Mouse (Mus musculus) embryonic facial prominence, embryonic 10.5 days (tissue): ENCODE data around the gene Aldh6a1. TPM values are rescaled to one million over a fixed set of nuclear protein-coding genes. Genes with fewer than 3 reads are reported as not detected.

Experiments used
- DNase-seq: peaks from one replicate; pipeline ENCODE4 v3.0.0-alpha.2; 2017; ENCODE audit warnings: low spot score
- H3K27ac ChIP-seq: fragments of 300-500 bp; sonication (generic); replicated peaks from 2 replicates; pipeline ENCODE4 v1.5.1; 2016; ENCODE audit warnings: mild to moderate bottlenecking
- H3K27me3 ChIP-seq: fragments of 300-500 bp; sonication (generic); replicated peaks from 2 replicates; pipeline ENCODE4 v1.6.1; 2016; ENCODE audit warnings: low read depth, mild to moderate bottlenecking; ENCODE audit not compliant: poor library complexity, severe bottlenecking
- H3K36me3 ChIP-seq: fragments of 300-500 bp; sonication (generic); replicated peaks from 2 replicates; pipeline ENCODE4 v1.6.1; 2016; ENCODE audit warnings: mild to moderate bottlenecking, moderate library complexity
- H3K4me1 ChIP-seq: fragments of 300-500 bp; sonication (generic); 2 replicates; pipeline ENCODE4 v1.6.1; 2016
- H3K4me3 ChIP-seq: fragments of 300-500 bp; sonication (generic); 2 replicates; pipeline ENCODE4 v1.5.1; 2016; ENCODE audit warnings: mild to moderate bottlenecking, moderate library complexity
- H3K9me3 ChIP-seq: fragments of 300-500 bp; sonication (generic); 2 replicates; pipeline ENCODE4 v1.6.1; 2016; ENCODE audit warnings: mild to moderate bottlenecking
- WGBS: fragments of 180-500 bp; shearing (Covaris S2); methylation state at CpG from one replicate; pipeline ENCODE4 v1.1.7; 2016; 5-methylcytosine and 5-hydroxymethylcytosine counted together
- polyA plus RNA-seq: library from polyadenylated mRNA; unstranded; fragments of >200 nt; fragmentation: Nextera tagmentation; extraction: Ambion mirVana; gene quantifications from 2 replicates; pipeline ENCODE4 v1.2.1, GENCODE M21; 2016

Gene Aldh6a1
- polyA plus RNA-seq, 1 experiment from 2014 or later, result 18.2 TPM

DNA sequence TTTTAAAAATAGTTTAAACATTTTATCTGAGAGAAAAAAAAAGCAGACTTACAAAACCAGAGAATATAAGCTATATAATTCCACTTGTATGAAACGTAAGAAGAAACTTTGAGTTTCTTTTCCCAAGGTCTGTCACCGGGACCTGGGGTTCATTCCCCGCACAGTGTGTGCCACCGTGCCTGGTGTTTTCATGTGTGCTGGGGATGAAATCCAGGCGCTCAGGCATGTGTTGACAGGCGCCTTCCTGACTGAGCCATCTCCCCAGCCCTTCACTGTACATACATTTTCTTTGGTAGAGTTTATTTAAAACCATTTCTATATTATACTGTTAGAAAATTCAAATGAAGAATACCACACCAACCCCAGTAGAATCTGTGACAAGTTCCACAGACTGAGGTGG is 60.5 kb downstream of the Aldh6a1 start:
- no peaks in the 10 kb centered on the region for H3K9me3 ChIP-seq
- H3K27ac ChIP-seq, result no peak overlapping the region
- no peak for DNase-seq
- no peaks in the 10 kb centered on the region for H3K36me3 ChIP-seq
- no peaks in the 10 kb centered on the region for H3K27me3 ChIP-seq
- no peak overlapping the region for H3K4me3 ChIP-seq
- no peaks in the 10 kb centered on the region for H3K4me1 ChIP-seq
- 87% methylated on average over 6 of the region's 6 CpGs for WGBS

DNA sequence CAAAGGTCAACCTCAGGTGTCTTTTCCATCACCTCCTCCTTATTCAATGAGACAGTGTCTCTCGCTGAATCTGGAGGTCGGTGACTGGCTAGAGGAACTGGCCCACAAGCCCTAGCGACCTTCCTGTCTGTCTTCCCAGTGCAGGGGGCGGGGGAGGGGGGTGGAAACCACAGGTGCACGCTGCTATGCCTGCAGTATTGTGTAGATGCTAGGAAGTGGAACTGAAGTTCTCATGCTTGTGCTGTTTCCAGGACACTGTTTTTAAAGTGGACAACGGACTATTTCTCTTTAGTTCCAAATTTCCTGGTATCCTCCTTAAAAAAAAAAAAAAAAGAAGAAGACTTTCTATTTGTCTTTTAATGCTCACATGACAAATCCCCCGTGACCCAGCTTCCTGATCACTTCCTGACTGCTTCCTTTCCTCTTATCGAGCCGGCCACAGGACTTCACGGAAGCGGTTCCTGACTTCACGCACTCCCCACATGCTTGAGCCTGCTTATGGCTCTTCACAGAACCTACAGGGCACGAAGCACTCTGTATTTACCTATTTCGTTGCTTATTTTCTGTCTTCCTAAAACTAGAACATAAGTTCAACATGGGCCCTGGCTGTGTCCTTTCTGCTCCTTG is 61.9 kb downstream of the Aldh6a1 start:
- 72% methylated on average over 14 of the region's 14 CpGs for WGBS
- no peaks in the 10 kb centered on the region for H3K4me1 ChIP-seq
- no peaks in the 10 kb centered on the region for H3K9me3 ChIP-seq
- no peak for DNase-seq
- no peaks in the 10 kb centered on the region for H3K27me3 ChIP-seq
- no peaks in the 10 kb centered on the region for H3K36me3 ChIP-seq
- no peak overlapping the region for H3K4me3 ChIP-seq
- H3K27ac ChIP-seq, result no peak overlapping the region

DNA sequence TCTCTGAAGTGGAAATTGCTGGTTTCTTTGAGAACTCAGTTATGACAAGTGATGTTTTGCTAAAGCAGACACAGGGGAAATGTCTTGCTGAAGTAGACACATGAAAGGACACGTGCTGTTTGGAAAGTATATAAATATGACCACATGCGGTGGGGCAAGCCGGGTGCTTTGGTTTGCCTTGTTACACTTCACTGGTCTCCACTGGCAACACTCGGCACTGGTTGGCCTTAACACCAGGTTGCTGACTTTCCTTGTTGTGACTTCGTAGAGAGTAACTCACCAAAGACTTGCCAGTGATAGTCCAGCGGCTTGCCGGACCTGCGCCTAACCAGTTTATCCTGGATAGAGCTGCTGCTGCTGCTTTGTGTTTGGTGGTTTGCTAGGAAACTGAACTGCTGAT is 62.7 kb downstream of the Aldh6a1 start:
- no peak overlapping the region for H3K27ac ChIP-seq
- H3K4me3 ChIP-seq, result no peak overlapping the region
- H3K36me3 ChIP-seq, result no peaks in the 10 kb centered on the region
- no peaks in the 10 kb centered on the region for H3K9me3 ChIP-seq
- H3K27me3 ChIP-seq, result no peaks in the 10 kb centered on the region
- 86% methylated on average over 8 of the region's 8 CpGs for WGBS
- DNase-seq, result no peak
- H3K4me1 ChIP-seq, result no peaks in the 10 kb centered on the region

DNA sequence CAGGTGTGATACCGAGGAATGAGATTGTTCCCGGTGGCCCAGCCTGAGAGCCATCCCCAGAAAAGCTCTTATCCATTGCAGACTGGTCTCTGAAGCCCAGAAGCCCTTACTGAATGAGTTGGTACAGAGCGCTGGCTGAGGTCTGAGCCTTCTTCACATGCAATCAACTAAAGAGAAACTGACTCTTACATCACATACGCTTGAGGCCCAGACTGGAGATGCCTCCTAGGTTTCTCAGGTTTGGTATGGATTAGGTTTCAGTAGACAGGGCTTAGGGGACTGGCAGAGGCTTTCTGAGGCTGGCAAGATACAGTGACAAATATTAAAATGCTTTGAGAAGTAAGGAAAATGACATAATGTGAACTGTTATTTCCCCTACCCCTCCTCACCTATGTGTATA is 65.4 kb downstream of the Aldh6a1 start:
- DNase-seq, result no peak
- WGBS, result 90% methylated on average over 4 of the region's 4 CpGs
- no peaks in the 10 kb centered on the region for H3K36me3 ChIP-seq
- H3K4me1 ChIP-seq, result no peaks in the 10 kb centered on the region
- H3K27me3 ChIP-seq, result no peaks in the 10 kb centered on the region
- H3K27ac ChIP-seq, result no peak overlapping the region
- H3K4me3 ChIP-seq, result no peak overlapping the region
- no peaks in the 10 kb centered on the region for H3K9me3 ChIP-seq

DNA sequence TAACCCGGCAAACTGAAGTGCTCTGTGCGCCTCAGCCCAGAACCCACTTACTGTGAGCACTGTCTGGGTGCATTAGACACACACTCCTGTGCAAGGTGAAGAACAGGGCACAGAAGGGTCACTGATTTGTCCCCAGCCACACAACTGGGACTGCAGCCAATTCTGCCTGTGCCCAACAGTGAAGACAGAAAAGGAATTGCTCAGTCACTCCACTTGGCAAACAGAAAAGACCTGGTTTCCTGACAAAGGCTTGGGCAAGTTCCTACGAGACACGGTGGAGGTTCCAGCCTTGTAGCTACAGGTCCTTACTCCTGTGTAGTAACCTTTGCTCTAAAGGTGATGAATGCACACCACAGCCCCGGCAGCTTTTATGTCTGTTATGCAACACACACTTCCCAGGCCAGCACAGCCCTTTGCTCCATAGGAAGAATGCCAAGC is 66.1 kb downstream of the Aldh6a1 start:
- DNase-seq, result no peak
- Histone ChIP-seq H3K4me1 (no peaks in the 10 kb centered on the region), H3K9me3 (no peaks in the 10 kb centered on the region), H3K36me3 (no peaks in the 10 kb centered on the region), H3K4me3 (no peak overlapping the region), H3K27me3 (no peaks in the 10 kb centered on the region), H3K27ac (no peak overlapping the region)
- 89% methylated on average over 5 of the region's 5 CpGs for WGBS

DNA sequence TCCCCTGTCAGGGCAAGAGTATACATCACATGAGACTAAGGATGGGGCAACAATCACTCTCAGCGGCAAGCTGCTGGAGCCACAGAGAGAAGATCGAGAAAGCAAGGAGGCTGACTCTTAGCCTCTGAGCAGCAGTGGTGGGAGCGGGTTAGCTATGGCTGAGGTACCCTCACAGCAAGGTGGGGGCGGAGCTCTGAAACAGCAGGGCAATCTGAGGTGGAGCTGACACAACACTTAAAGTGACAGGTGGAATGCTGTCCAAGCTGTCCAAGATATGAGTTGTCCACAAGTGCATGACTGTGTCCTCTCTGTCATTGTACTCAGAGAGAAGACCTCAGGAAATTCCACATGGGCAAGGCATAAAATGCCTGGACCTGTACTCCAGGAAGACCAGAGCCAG is 68.4 kb downstream of the Aldh6a1 start:
- Histone ChIP-seq H3K9me3 (no peaks in the 10 kb centered on the region), H3K4me3 (no peak overlapping the region), H3K27me3 (no peaks in the 10 kb centered on the region), H3K4me1 (no peaks in the 10 kb centered on the region), H3K36me3 (no peaks in the 10 kb centered on the region), H3K27ac (no peak overlapping the region)
- no peak for DNase-seq
- WGBS, result 83% methylated on average over 4 of the region's 4 CpGs

Other genes with a start within 250 kb of the Aldh6a1 start
- 7.3 and 8.2 TPM in 2 replicates for gene Elmsan1, start 232.1 kb downstream of the Aldh6a1 start, polyA plus RNA-seq
- 16.5 and 16.6 TPM in 2 replicates for gene Ptgr2, start 165.8 kb downstream of the Aldh6a1 start, polyA plus RNA-seq
- 116 and 119 TPM in 2 replicates for gene Zfp410, start 134.2 kb downstream of the Aldh6a1 start, polyA plus RNA-seq
- 44.8 and 44.9 TPM in 2 replicates for gene Coq6, start 89.3 kb downstream of the Aldh6a1 start, polyA plus RNA-seq
- gene Fam161b, start 89.2 kb downstream of the Aldh6a1 start, polyA plus RNA-seq, result 4.0 and 4.7 TPM in 2 replicates
- 8.1 and 10.0 TPM in 2 replicates for gene Entpd5, start 42.0 kb downstream of the Aldh6a1 start, polyA plus RNA-seq
- 0.49 and 0.80 TPM in 2 replicates for gene Bbof1, start 41.9 kb downstream of the Aldh6a1 start, polyA plus RNA-seq
- 23.3 and 24.6 TPM in 2 replicates for gene Rnf113a2, start 33.8 kb downstream of the Aldh6a1 start, polyA plus RNA-seq
- gene Lin52, start 418 bp upstream of the Aldh6a1 start, polyA plus RNA-seq, result 28.4 and 28.6 TPM in 2 replicates
- gene Vsx2, start 118.8 kb upstream of the Aldh6a1 start, polyA plus RNA-seq, result 2.8 and 3.2 TPM in 2 replicates
- 12.7 and 13.6 TPM in 2 replicates for gene Abcd4, start 166.4 kb upstream of the Aldh6a1 start, polyA plus RNA-seq
- not detected in 2 replicates for gene Vrtn, start 190.0 kb upstream of the Aldh6a1 start, polyA plus RNA-seq
- not detected in 2 replicates for gene Syndig1l, start 247.8 kb upstream of the Aldh6a1 start, polyA plus RNA-seq